Mouse (Mus musculus) myocyte (in vitro differentiated cells): Measurements from ENCODE around the gene Ltbp4. TPM values are rescaled to one million over a fixed set of nuclear protein-coding genes. Genes with fewer than 3 reads are reported as not detected.

Experiments used
- H3K27me3 ChIP-seq: one replicate; pipeline ENCODE4 v1.6.1; 2011; ENCODE audit not compliant: control insufficient read depth, insufficient read depth, insufficient read length
- H3K36me3 ChIP-seq: one replicate; pipeline ENCODE4 v1.6.1; 2011; ENCODE audit not compliant: control insufficient read depth, insufficient read depth
- H3K4me2 ChIP-seq: one replicate; pipeline ENCODE4 v1.6.1; 2011; ENCODE audit warnings: low read depth, control low read depth
- H3K4me3 ChIP-seq: one replicate; pipeline ENCODE4 v1.5.1; 2011; ENCODE audit warnings: mild to moderate bottlenecking, control low read depth, moderate library complexity
- H3K79me2 ChIP-seq: one replicate; pipeline ENCODE4 v1.6.1; 2011; ENCODE audit not compliant: control insufficient read depth, insufficient read depth
- H3ac ChIP-seq: one replicate; pipeline ENCODE4 v1.6.1; 2011; ENCODE audit not compliant: control insufficient read depth, insufficient read length
- CEBPB ChIP-seq: IDR thresholded peaks from 2 replicates; pipeline ENCODE4 v1.6.1; 2011; ENCODE audit warnings: mild to moderate bottlenecking, moderate library complexity; ENCODE audit not compliant: poor library complexity, insufficient read depth, severe bottlenecking
- E2F4 ChIP-seq: IDR thresholded peaks from one replicate; pipeline ENCODE4 v1.6.1; 2011; ENCODE audit warnings: mild to moderate bottlenecking, control low read depth, moderate library complexity; ENCODE audit not compliant: insufficient read depth
- MAX ChIP-seq: IDR thresholded peaks from one replicate; pipeline ENCODE4 v1.6.1; 2011; ENCODE audit warnings: low read depth, mild to moderate bottlenecking, control low read depth
- MYOD1 ChIP-seq, 3 experiments: IDR thresholded peaks; one replicate each; pipeline ENCODE4 v1.6.1; 2011; ENCODE audit warnings: control low read depth in 2 of 3, low read depth in 2 of 3, mild to moderate bottlenecking in 2 of 3, moderate library complexity in 1 of 3; ENCODE audit not compliant: insufficient read length in 2 of 3, control insufficient read depth in 1 of 3
- MYOG ChIP-seq, 3 experiments: IDR thresholded peaks; one replicate each; pipeline ENCODE4 v1.6.1; 2011; ENCODE audit warnings: control low read depth in 2 of 3, low read depth in 2 of 3, mild to moderate bottlenecking in 2 of 3; ENCODE audit not compliant: insufficient read length in 2 of 3, control insufficient read depth in 1 of 3, insufficient read depth in 1 of 3
- POLR2A ChIP-seq: IDR thresholded peaks from one replicate; pipeline ENCODE4 v1.6.1; 2011; ENCODE audit warnings: low read depth, mild to moderate bottlenecking, control low read depth, moderate library complexity; ENCODE audit not compliant: insufficient read length
- POLR2AphosphoS2 ChIP-seq: IDR thresholded peaks from one replicate; pipeline ENCODE4 v1.6.1; 2011; ENCODE audit warnings: low read depth, control low read depth; ENCODE audit not compliant: insufficient read length
- REST ChIP-seq: IDR thresholded peaks from one replicate; pipeline ENCODE4 v1.6.1; 2011; ENCODE audit warnings: mild to moderate bottlenecking, control low read depth, moderate library complexity; ENCODE audit not compliant: insufficient read depth, insufficient read length
- SRF ChIP-seq: IDR thresholded peaks from one replicate; pipeline ENCODE4 v1.6.1; 2011; ENCODE audit warnings: low read depth; ENCODE audit not compliant: control insufficient read depth, insufficient read length
- TCF12 ChIP-seq: IDR thresholded peaks from one replicate; pipeline ENCODE4 v1.6.1; 2011; ENCODE audit warnings: mild to moderate bottlenecking, control low read depth; ENCODE audit not compliant: poor library complexity, insufficient read depth, severe bottlenecking
- TCF3 ChIP-seq: IDR thresholded peaks from one replicate; pipeline ENCODE4 v1.6.1; 2011; ENCODE audit warnings: low read depth, control low read depth; ENCODE audit not compliant: insufficient read length
- USF1 ChIP-seq: IDR thresholded peaks from one replicate; pipeline ENCODE4 v1.6.1; 2011; ENCODE audit warnings: low read depth, mild to moderate bottlenecking, control low read depth, moderate library complexity
- polyA plus RNA-seq: library from polyadenylated mRNA; unstranded; fragments of >200 nt; fragmentation: generic; extraction: Trizol; gene quantifications from one replicate; pipeline ENCODE4 v1.2.1, GENCODE M21; 2012; ENCODE audit warnings: missing spikeins

The Ltbp4 gene
- polyA plus RNA-seq, 1 experiment = 32.5 TPM

DNA sequence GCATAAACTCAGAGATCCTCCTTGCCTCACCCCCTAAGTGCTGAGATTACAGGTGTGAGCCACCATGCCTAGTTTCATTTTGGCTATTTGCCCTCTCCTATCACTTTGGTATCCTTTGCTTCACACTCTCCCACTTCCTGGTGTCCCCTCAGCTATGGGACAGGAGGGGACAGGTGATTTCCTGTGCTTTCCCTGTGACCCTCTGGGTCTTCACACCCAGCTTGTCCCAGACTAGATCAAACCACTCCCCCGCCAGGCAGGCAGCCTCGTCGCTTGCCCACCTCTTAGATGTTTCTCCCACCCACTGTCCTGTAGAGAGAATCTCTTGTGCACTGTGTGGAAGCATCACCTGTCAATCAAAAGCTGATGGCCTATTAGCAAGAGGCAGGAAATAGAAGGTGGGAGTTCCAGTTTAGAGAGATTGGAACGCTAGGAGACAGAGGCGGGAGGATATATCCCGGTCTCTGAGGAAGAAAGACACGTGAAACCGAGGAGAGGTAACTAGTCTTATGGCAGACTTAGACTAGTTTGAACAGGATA lies 26.4 kb downstream of the Ltbp4 start:
- Histone ChIP-seq H3K36me3 (no peaks in the 10 kb centered on the region), H3K79me2 (no peaks in the 10 kb centered on the region), H3K27me3 (no peaks in the 10 kb centered on the region), H3K4me2 (no peak overlapping the region), H3K4me3 (no peak overlapping the region), H3ac (no peak overlapping the region)
- TF ChIP-seq POLR2AphosphoS2 (no peak), TCF12 (no peak), E2F4 (no peak), MAX (no peak), CEBPB (no peak)

DNA sequence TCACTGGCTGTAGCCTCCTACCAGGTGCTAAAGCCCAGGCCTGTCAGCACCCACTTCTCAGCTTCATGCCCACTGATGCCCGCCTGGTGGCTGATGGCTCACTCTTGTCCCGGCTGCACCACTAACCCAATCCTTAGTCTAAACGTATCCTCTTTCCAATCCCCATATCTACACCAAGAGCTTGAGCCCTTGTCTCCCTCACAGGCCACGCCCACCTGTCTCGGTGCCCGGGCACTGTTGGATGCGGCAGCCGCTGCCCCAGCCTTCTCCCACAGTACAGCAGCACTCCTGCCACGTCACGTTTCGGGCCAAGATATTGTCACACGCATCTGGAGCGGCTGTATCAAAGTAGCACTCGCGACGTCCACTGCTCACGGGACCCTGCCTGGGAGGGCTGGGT lies 27.2 kb downstream of the Ltbp4 start:
- Histone ChIP-seq H3K4me2 (no peak overlapping the region), H3K4me3 (no peak overlapping the region), H3K27me3 (no peaks in the 10 kb centered on the region), H3ac (no peak overlapping the region), H3K79me2 (no peaks in the 10 kb centered on the region), H3K36me3 (no peaks in the 10 kb centered on the region)
- no peak for TF ChIP-seq TCF12
- no peak for TF ChIP-seq MYOD1 (IDR thresholded peaks at IDR 0.05; ENCODE audit: control insufficient read depth in 1 of 3, insufficient read length in 2 of 3, low read depth in 2 of 3)
- no peak for TF ChIP-seq MAX
- no peak for TF ChIP-seq TCF3
- no peak for TF ChIP-seq POLR2AphosphoS2
- no peak for TF ChIP-seq POLR2A
- TF ChIP-seq CEBPB = no peak
- TF ChIP-seq USF1 = no peak
- no peak for TF ChIP-seq SRF
- no peak for TF ChIP-seq E2F4
- no peak for TF ChIP-seq MYOG (IDR thresholded peaks at IDR 0.05; ENCODE audit: control insufficient read depth in 1 of 3, insufficient read depth in 1 of 3, insufficient read length in 2 of 3, low read depth in 2 of 3)
- TF ChIP-seq REST = no peak

DNA sequence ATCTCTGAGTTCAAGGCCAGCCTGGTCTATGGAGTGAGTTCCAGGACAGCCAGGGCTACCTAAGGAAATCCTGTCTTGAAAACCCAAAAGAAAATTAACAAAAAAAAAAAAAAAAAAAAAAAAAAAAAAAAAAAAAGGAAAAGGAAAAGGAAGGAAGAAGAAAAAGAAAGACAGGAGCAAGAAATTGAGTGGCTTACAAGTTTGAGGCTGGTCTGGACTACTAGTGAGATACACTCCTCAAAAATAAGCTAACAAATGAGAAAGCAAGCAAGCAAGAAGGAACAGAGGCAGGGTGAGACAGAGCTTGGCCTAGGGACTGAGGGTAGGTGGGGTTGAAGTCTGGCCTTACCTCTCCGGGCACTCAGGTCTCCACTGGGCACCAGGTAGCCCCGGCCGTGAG lies 27.7 kb downstream of the Ltbp4 start:
- Histone ChIP-seq H3ac (no peak overlapping the region), H3K36me3 (no peaks in the 10 kb centered on the region), H3K4me2 (no peak overlapping the region), H3K79me2 (no peaks in the 10 kb centered on the region), H3K4me3 (no peak overlapping the region), H3K27me3 (no peaks in the 10 kb centered on the region)
- no peak for TF ChIP-seq POLR2A
- TF ChIP-seq MYOD1 (IDR thresholded peaks at IDR 0.05; ENCODE audit: control insufficient read depth in 1 of 3, insufficient read length in 2 of 3, low read depth in 2 of 3) = no peak
- no peak for TF ChIP-seq REST
- TF ChIP-seq CEBPB = no peak
- no peak for TF ChIP-seq POLR2AphosphoS2
- no peak for TF ChIP-seq TCF12
- no peak for TF ChIP-seq USF1
- TF ChIP-seq SRF = no peak
- TF ChIP-seq TCF3 = no peak
- TF ChIP-seq E2F4 = no peak
- TF ChIP-seq MAX = no peak
- TF ChIP-seq MYOG (IDR thresholded peaks at IDR 0.05; ENCODE audit: control insufficient read depth in 1 of 3, insufficient read depth in 1 of 3, insufficient read length in 2 of 3, low read depth in 2 of 3) = no peak

DNA sequence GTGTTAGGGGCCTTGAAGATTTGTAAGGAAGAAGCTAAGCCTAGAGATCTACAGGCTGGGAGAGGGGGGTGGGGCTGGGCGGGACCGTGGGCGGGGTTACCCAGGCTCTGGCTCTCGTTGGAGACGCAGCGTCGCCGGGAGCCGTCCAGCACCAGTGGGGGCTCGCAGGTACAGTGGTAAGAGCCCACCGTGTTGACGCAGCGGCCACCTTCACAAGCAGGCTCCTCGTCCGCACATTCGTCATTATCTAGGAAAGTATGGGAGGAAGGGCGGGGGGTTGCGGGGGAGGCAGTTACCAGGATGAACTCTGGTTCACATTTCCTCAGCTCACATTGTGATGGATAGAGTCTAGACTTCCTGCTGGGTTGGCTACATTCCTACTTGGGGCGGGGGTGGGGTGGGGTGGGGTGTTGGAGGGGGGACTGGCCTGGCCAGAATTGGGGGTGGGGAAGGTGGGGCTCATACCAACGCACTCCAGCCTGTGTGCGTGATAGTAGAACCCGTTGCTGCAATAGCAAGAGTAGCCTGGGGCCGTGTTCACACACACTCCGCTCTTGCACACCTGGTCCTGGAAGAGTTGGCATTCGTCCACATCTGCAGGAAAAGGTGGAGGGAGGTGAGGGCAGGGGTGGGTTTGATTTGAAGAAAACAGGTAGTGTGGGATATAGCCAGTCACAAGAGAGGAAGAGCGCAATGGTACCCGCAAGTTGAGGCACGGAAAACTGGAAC lies 28.5 kb downstream of the Ltbp4 start:
- no peak overlapping the region for H3ac ChIP-seq
- no peaks in the 10 kb centered on the region for H3K27me3 ChIP-seq
- no peak for TF ChIP-seq REST
- TF ChIP-seq MYOG (IDR thresholded peaks at IDR 0.05; ENCODE audit: control insufficient read depth in 1 of 3, insufficient read depth in 1 of 3, insufficient read length in 2 of 3, low read depth in 2 of 3) = no peak
- no peak for TF ChIP-seq TCF3
- no peak for TF ChIP-seq POLR2A
- no peak for TF ChIP-seq E2F4
- TF ChIP-seq POLR2AphosphoS2 = no peak
- TF ChIP-seq SRF = no peak
- TF ChIP-seq USF1 = no peak
- TF ChIP-seq MAX = no peak
- TF ChIP-seq TCF12 = no peak
- no peak for TF ChIP-seq CEBPB
- no peak for TF ChIP-seq MYOD1 (IDR thresholded peaks at IDR 0.05; ENCODE audit: control insufficient read depth in 1 of 3, insufficient read length in 2 of 3, low read depth in 2 of 3)
- H3K4me3 ChIP-seq = no peak overlapping the region
- no peaks in the 10 kb centered on the region for H3K36me3 ChIP-seq
- H3K79me2 ChIP-seq = no peaks in the 10 kb centered on the region
- no peak overlapping the region for H3K4me2 ChIP-seq

DNA sequence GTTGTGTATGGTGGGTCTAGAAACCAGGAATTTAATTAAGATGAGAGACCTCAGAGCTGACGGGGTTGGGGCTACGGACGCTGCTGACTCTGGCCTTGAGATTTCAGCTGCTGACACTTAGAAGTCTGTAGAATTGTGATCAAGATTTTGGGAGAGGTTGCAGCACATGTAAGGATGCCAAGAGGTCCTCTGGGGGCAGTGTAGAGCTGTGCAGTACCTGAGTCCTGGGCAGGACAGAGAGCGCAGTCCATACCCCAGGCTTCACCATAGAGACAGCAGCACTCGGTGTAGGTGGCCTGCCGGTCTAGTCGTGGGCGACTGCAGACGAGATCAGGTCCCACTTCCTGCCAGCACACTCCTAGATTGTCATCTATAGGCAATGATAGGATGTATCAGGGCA lies 29.9 kb downstream of the Ltbp4 start:
- TF ChIP-seq MAX (no peak), MYOG (IDR thresholded peaks at IDR 0.05; ENCODE audit: control insufficient read depth in 1 of 3, insufficient read depth in 1 of 3, insufficient read length in 2 of 3, low read depth in 2 of 3) (no peak), CEBPB (no peak), POLR2AphosphoS2 (no peak), E2F4 (no peak), SRF (no peak), TCF12 (no peak), POLR2A (no peak), USF1 (no peak), MYOD1 (IDR thresholded peaks at IDR 0.05; ENCODE audit: control insufficient read depth in 1 of 3, insufficient read length in 2 of 3, low read depth in 2 of 3) (no peak), REST (no peak), TCF3 (no peak)
- no peaks in the 10 kb centered on the region for H3K36me3 ChIP-seq
- H3K4me2 ChIP-seq = no peak overlapping the region
- H3ac ChIP-seq = no peak overlapping the region
- H3K4me3 ChIP-seq = no peak overlapping the region
- no peaks in the 10 kb centered on the region for H3K27me3 ChIP-seq
- no peaks in the 10 kb centered on the region for H3K79me2 ChIP-seq
